Mouse (Mus musculus) G1E (cell line): ENCODE measurements around the gene Gpx3. TPM values are rescaled to one million over a fixed set of nuclear protein-coding genes. Genes with fewer than 3 reads are reported as not detected.

Source experiments
- ATAC-seq: 2 replicates; pipeline ENCODE4 v1.8.0; 2016; ENCODE audit warnings: mild to moderate bottlenecking; ENCODE audit not compliant: insufficient number of reproducible peaks, poor library complexity, low FRiP score, severe bottlenecking; ENCODE audit errors: extremely low read depth
- DNase-seq: peaks from one replicate; pipeline ENCODE4 v3.0.0; 2012; ENCODE audit warnings: low spot score
- H3K27me3 ChIP-seq: 2 replicates; pipeline ENCODE4 v1.6.1; 2012; ENCODE audit warnings: mild to moderate bottlenecking, low read length, inconsistent platforms; ENCODE audit not compliant: insufficient read depth
- H3K36me3 ChIP-seq: replicated peaks from 2 replicates; pipeline ENCODE3; 2012; ENCODE audit warnings: mild to moderate bottlenecking, inconsistent platforms
- H3K4me1 ChIP-seq: 2 replicates; pipeline ENCODE4 v1.6.1; 2012; ENCODE audit warnings: low read depth, low read length, inconsistent platforms, mixed read lengths; ENCODE audit not compliant: insufficient read depth
- H3K4me3 ChIP-seq: 2 replicates; pipeline ENCODE4 v1.5.1; 2012; ENCODE audit warnings: low read depth, mild to moderate bottlenecking, inconsistent platforms, low read length, moderate library complexity, mixed read lengths
- H3K9me3 ChIP-seq: replicated peaks from 2 replicates; pipeline ENCODE4 v1.6.1; 2012; ENCODE audit warnings: inconsistent platforms
- CTCF ChIP-seq: IDR thresholded peaks from 2 replicates; pipeline ENCODE4 v1.5.1; 2012; ENCODE audit warnings: low read depth, low read length, inconsistent platforms, mixed read lengths
- GATA1 ChIP-seq: IDR thresholded peaks from 2 replicates; pipeline ENCODE4 v1.6.1; 2012; ENCODE audit warnings: borderline replicate concordance, low read length, inconsistent platforms, mixed read lengths
- GATA2 ChIP-seq: IDR thresholded peaks from 2 replicates; pipeline ENCODE4 v1.6.1; 2012; ENCODE audit warnings: low read depth, low read length, inconsistent platforms, borderline replicate concordance
- POLR2AphosphoS5 ChIP-seq: IDR thresholded peaks from 2 replicates; pipeline ENCODE4 v1.6.1; 2012; ENCODE audit warnings: low read depth, low read length, inconsistent platforms; ENCODE audit not compliant: insufficient replicate concordance
- TAL1 ChIP-seq: conservative IDR thresholded peaks from 2 replicates; pipeline ENCODE4 v1.6.1; 2012; ENCODE audit warnings: low read depth, low read length, inconsistent platforms, mixed read lengths
- polyA plus RNA-seq: library from polyadenylated mRNA; stranded (reverse); fragments of >175 nt; gene quantifications from 2 replicates; pipeline ENCODE4 v1.2.3, GENCODE M21; 2012
- total RNA-seq, 2 experiments: library from RNA; stranded (forward) in 1 of 2; stranded (reverse) in 1 of 2; fragments of 200-1000 nt in 1 of 2; fragments of >200 nt in 1 of 2; fragmentation: Nextera tagmentation in 1 of 2; gene quantifications; 2 replicates each; pipeline ENCODE4 v1.2.3; 2014 to 2017

Gene Gpx3
- total and polyA plus RNA-seq, 3 experiments, result not detected

DNA sequence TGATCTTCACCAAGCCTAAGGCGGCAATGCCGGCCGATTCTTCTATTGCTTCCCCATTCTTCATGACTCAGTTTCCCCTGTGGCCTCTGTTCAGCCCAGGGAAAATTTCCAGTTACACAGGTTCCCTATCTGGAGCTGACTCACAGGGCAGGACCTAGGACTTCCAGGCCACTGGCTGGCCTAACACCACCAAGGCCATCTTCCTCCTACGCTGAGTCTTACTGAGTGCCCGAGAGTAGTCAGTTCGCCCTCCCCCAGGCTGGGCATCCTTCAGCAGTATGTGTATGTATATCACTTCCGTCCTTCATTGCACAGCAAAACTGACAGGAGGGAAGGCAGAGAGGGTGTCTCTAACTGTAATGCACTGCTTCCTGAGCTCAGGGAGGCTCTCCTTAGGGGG, 31.9 kb downstream of the Gpx3 start:
- peaks cover 16% of the 10 kb centered on the region for H3K4me1 ChIP-seq
- ATAC-seq (no peak), DNase-seq (no peak)
- no peaks in the 10 kb centered on the region for H3K27me3 ChIP-seq
- H3K9me3 ChIP-seq, result no peaks in the 10 kb centered on the region
- peaks cover 95% of the 10 kb centered on the region for H3K36me3 ChIP-seq
- no peak for TF ChIP-seq POLR2AphosphoS5
- no peak for TF ChIP-seq CTCF
- TF ChIP-seq GATA2, result no peak
- no peak for TF ChIP-seq TAL1
- no peak for TF ChIP-seq GATA1
- no peak overlapping the region for H3K4me3 ChIP-seq

DNA sequence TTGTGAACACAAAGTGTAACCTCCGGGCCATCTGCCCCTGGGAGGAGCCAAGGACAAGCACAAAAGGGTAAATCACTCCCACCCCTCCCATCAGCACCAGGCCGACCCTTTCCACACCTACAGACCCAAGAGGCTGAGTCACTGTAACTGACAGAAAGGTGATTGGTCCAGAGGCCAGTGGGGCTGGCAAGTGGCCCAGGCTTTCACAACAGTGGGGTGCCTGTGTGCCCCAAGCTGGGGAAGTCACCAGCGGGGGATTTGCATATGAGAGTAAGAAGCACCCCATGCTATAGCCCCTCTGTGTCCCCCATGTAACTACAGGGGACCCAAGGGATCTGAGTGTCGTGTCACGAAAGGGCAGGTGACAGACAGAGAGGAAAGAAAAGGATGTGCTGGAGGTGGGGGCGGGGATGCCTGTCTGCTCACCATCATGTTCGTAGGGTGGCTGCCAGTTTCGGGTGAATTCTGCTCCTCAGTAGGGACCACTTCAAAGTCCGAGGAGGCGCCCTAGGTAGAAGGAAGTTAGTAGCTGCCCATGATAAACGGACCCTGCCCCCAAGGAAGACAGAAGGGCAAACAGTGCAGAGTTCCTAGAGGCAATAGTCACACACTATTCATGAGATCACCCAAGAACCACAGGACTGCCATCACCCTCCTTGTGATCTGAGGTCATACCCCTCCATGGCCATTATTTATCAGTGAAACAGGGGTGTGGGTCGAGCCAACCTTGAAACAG, 34.0 kb downstream of the Gpx3 start:
- H3K36me3 ChIP-seq, result peaks cover 95% of the 10 kb centered on the region

DNA sequence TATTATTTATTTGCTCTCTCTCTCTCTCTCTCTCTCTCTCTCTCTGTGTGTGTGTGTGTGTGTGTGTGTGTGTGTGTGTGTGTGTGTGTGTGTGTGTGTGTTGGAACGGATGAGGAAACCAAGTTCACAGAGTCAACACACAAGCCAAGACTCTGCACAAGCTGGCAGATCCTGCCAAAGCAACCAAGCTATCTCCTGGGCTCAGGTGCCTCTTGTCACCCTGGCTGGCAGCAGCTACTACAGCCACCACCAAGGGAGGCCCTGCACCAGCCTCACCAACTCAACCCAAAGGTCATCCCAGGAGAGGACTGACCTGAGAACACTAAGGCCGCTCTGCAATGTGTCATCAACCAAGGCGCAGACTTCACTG, 34.5 kb downstream of the Gpx3 start:
- no peak for ATAC-seq
- no peaks in the 10 kb centered on the region for H3K9me3 ChIP-seq
- peaks cover 95% of the 10 kb centered on the region for H3K36me3 ChIP-seq
- TF ChIP-seq GATA2, result no peak
- TF ChIP-seq GATA1, result no peak
- TF ChIP-seq TAL1, result no peak
- no peak for TF ChIP-seq CTCF
- no peak for TF ChIP-seq POLR2AphosphoS5
- no peaks in the 10 kb centered on the region for H3K27me3 ChIP-seq
- peaks cover 16% of the 10 kb centered on the region for H3K4me1 ChIP-seq
- DNase-seq, result no peak
- H3K4me3 ChIP-seq, result no peak overlapping the region

More for the DNA sequence above, 34.0 kb downstream of the Gpx3 start:
- Histone ChIP-seq H3K27me3 (no peaks in the 10 kb centered on the region), H3K4me3 (peak overlapping the region; percentile 17; the same call in 1 of the 2 replicates), H3K4me1 (peaks cover 16% of the 10 kb centered on the region), H3K9me3 (no peaks in the 10 kb centered on the region)
- no peak for TF ChIP-seq TAL1
- TF ChIP-seq GATA1, result no peak
- no peak for TF ChIP-seq POLR2AphosphoS5
- TF ChIP-seq CTCF, result no peak
- TF ChIP-seq GATA2, result no peak
- no peak for ATAC-seq
- DNase-seq, result peak; percentile 48

DNA sequence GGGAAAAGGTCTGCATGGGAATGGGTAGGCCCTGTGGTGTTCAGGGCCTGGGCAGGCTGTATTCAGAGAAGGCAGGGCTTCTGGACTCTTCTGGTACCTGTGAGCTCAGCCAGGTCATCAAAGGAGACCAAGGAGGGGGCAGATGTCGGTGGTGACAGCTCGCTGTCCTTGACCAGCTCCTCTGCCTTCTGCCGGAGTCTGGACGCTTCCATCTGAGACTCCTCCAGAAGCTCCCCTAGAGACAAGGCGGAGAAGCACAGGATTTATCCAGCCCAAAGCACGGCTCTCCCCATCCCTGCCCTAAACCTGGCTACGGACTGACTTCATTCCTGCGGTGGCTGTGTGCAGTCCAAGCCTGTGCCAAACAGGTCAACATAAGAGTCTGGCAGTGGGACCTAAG, 37.2 kb downstream of the Gpx3 start:
- DNase-seq (no peak), ATAC-seq (no peak)
- TF ChIP-seq GATA1 (no peak), POLR2AphosphoS5 (no peak), TAL1 (no peak), GATA2 (no peak), CTCF (no peak)
- Histone ChIP-seq H3K9me3 (no peaks in the 10 kb centered on the region), H3K27me3 (no peaks in the 10 kb centered on the region), H3K36me3 (peaks cover 86% of the 10 kb centered on the region), H3K4me3 (no peak overlapping the region), H3K4me1 (peaks cover 16% of the 10 kb centered on the region)

DNA sequence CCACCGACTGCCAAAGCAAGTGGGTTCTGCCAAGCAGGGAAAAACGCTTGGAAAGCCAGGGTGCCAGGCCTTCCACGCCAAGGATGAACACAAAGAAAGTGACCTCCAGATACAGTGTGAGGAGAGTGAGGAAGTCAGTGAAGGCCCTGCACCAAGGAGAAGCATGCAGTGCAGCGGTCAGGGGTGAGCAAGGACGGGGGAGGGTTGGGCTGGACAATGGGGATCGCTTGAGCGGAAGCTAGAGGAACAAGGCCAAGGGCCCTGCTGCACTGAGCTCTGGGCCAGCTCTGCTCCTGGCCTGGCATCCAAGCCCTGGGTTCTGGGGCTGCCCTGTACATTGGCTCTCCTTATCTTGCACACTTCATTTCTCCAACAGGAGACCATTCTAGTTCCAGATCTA, 37.8 kb downstream of the Gpx3 start:
- TF ChIP-seq CTCF (no peak), GATA2 (no peak)
- DNase-seq (no peak), ATAC-seq (no peak)
- Histone ChIP-seq H3K9me3 (no peaks in the 10 kb centered on the region), H3K36me3 (peaks cover 87% of the 10 kb centered on the region), H3K4me3 (no peak overlapping the region), H3K4me1 (peaks cover 16% of the 10 kb centered on the region), H3K27me3 (no peaks in the 10 kb centered on the region)

DNA sequence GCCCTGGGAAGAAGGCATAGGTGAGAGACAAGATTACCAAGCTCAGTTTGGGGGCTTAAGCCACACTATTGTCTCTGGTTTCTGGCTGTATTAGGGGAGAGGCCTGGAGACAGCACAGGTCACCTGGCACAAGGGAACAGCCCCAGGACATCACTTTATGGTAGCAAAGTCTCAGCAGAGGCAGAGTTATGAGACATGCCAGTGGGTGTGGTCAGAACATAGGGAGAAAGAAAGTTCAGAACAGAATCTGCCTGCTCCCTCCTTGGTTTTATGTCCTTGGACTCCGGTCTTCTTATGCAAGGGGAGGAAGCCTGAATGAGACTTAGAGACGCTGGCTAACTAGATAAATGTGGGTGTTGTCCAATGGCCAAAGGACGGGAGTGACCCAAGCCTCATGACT, 42.4 kb downstream of the Gpx3 start:
- TF ChIP-seq POLR2AphosphoS5 (no peak), CTCF (no peak)
- no peak overlapping the region for H3K4me3 ChIP-seq
- DNase-seq (no peak), ATAC-seq (no peak)
- no peaks in the 10 kb centered on the region; the same call in 1 of the 2 replicates for H3K4me1 ChIP-seq
- no peaks in the 10 kb centered on the region for H3K27me3 ChIP-seq
- peaks cover 68% of the 10 kb centered on the region for H3K36me3 ChIP-seq
- no peaks in the 10 kb centered on the region for H3K9me3 ChIP-seq

DNA sequence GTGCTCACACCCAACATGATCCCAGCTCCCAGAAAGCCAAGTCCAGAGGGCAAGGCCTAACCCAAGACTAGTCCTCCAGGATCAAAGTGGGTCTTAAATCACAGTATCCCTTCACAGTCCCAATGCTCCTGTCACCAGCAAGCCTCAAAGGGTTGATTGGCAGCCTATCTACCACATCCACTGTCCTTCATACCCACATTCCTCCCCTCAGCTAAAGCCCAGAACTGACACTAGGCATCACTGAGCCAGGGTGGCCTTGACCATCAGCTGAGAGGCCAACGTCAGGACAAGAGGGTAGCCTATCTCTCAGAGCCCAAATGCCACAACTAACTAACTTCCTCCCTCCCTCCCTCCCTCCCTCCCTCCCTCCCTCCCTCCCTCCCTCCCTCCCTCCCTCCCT, 47.5 kb downstream of the Gpx3 start:
- Histone ChIP-seq H3K4me1 (peaks cover 9% of the 10 kb centered on the region; the same call in 1 of the 2 replicates), H3K27me3 (no peaks in the 10 kb centered on the region), H3K4me3 (no peak overlapping the region), H3K9me3 (no peaks in the 10 kb centered on the region), H3K36me3 (peaks cover 60% of the 10 kb centered on the region)
- no peak for DNase-seq
- ATAC-seq, result no peak
- TF ChIP-seq CTCF, result no peak
- TF ChIP-seq GATA2, result no peak
- no peak for TF ChIP-seq POLR2AphosphoS5
- no peak for TF ChIP-seq GATA1
- no peak for TF ChIP-seq TAL1
